Mouse (Mus musculus): ENCODE data around the gene Abhd14a. TPM values are rescaled to one million over a fixed set of nuclear protein-coding genes. Genes with fewer than 3 reads are reported as not detected.

Abhd14a gene
- polyA plus RNA-seq, 1 experiment from 2014 or later, result 82.0 TPM

DNA sequence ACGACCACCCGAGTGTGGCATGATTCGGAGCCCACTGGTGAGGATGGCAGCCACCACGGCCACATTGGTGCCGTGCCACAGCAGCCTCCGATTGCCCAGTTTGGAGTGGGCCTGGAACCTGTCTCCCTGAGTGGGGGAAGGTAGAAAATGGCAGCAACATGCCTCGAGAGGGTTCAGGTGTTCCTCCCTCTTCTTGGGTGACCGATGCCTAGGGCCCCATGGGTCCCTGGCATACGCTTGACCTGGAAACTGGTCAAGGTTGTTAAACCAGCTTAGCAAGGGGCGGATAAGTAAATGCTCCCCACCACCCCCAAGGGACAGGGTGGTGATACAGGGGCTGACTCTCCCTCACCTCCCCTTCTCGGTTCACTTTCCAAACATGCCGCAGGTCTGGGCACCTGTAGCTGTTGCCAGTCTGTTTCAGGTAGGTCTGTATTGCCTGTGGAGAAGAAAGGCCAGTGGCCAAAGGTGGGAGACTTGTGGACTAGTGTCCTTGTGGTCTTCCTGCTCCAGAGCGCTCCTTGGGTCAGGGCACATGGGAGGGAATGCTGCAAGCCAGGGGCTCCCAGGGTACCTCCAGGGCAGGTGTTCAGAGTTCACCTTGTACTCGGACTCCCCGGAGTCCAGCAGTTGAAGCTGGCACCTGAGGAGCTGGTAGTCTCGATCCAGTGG lies 25.7 kb upstream of the Abhd14a start:
- WGBS, result 90% methylated on average over 15 of the region's 16 CpGs
- Histone ChIP-seq H3K4me1 (ENCODE audit: control insufficient read depth, insufficient read depth, low read length) (peaks cover 8% of the 10 kb centered on the region), H3K9ac (ENCODE audit: low read depth, low read length) (no peak overlapping the region), H3K9me3 (replicated peaks; ENCODE audit: control insufficient read depth, low read length, poor library complexity, severe bottlenecking) (no peaks in the 10 kb centered on the region), H3K36me3 (ENCODE audit: control insufficient read depth, insufficient read depth, low read length) (no peaks in the 10 kb centered on the region), H3K4me2 (ENCODE audit: low read length) (no peak overlapping the region), H3K4me3 (ENCODE audit: low read depth, low read length) (no peak overlapping the region), H3K27me3 (ENCODE audit: control insufficient read depth, insufficient read depth, low read depth, low read length) (0 out of 2 replicates have a peak, but pooled peaks cover 3% of the 10 kb centered on the region), H3K27ac (ENCODE audit: low read length) (no peak overlapping the region)
- ATAC-seq, result no peak

DNA sequence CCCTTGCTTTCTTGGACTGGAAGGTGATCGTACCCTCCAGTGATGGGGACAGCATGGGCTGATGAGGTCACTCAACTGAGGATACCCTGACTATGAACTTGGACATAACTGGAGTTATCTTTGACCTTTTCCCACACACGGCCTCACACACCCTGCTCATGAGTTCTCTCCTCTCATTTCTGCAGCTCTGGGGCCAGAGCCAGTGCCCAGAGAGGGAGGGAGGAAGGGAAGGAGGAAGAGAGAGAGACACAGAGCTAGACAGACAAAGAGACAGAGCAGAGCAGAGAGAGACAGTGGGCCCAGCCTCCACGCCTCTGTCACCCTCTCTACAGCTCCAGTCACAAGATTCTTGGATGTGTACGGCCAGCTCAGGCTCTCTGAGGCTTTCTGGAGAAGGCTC lies 24.8 kb upstream of the Abhd14a start:
- H3K4me3 ChIP-seq (ENCODE audit: low read depth, low read length), result no peak overlapping the region
- H3K9me3 ChIP-seq (replicated peaks; ENCODE audit: control insufficient read depth, low read length, poor library complexity, severe bottlenecking), result no peaks in the 10 kb centered on the region
- WGBS, result 68% methylated on average over 4 of the region's 4 CpGs
- H3K4me2 ChIP-seq (ENCODE audit: low read length), result no peak overlapping the region
- no peak overlapping the region for H3K9ac ChIP-seq (ENCODE audit: low read depth, low read length)
- no peak for ATAC-seq
- H3K27ac ChIP-seq (ENCODE audit: low read length), result no peak overlapping the region
- H3K4me1 ChIP-seq (ENCODE audit: control insufficient read depth, insufficient read depth, low read length), result 0 out of 2 replicates have a peak, but pooled peaks cover 2% of the 10 kb centered on the region
- H3K36me3 ChIP-seq (ENCODE audit: control insufficient read depth, insufficient read depth, low read length), result no peaks in the 10 kb centered on the region
- H3K27me3 ChIP-seq (ENCODE audit: control insufficient read depth, insufficient read depth, low read depth, low read length), result 0 out of 2 replicates have a peak, but pooled peaks cover 3% of the 10 kb centered on the region

DNA sequence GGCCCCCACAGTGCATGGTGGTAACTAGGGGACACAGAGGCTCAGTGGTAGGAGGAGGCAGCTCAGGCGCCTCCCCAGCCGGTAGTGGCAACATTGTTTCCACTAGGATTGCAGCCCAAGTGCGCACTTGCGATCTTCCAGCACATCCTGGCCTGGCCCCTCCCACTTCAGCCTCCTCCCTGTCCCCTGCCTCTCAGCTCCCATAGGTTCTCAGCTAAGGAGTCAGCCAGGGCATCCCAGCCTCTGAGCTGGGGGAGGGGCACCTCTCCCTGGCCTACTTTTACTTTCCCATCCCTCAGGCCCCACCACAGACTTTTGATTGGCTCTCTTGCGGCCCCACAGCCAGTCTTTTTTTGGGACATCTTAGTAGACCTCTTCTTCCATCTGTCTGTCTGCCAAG lies 24.4 kb upstream of the Abhd14a start:
- 17% methylated on average over 5 of the region's 5 CpGs for WGBS
- Histone ChIP-seq H3K4me1 (ENCODE audit: control insufficient read depth, insufficient read depth, low read length) (0 out of 2 replicates have a peak, but pooled peaks cover 2% of the 10 kb centered on the region), H3K4me2 (ENCODE audit: low read length) (no peak overlapping the region), H3K36me3 (ENCODE audit: control insufficient read depth, insufficient read depth, low read length) (no peaks in the 10 kb centered on the region), H3K9me3 (replicated peaks; ENCODE audit: control insufficient read depth, low read length, poor library complexity, severe bottlenecking) (no peaks in the 10 kb centered on the region), H3K9ac (ENCODE audit: low read depth, low read length) (no peak overlapping the region), H3K27ac (ENCODE audit: low read length) (no peak overlapping the region), H3K4me3 (ENCODE audit: low read depth, low read length) (no peak overlapping the region), H3K27me3 (ENCODE audit: control insufficient read depth, insufficient read depth, low read depth, low read length) (0 out of 2 replicates have a peak, but pooled peaks cover 3% of the 10 kb centered on the region)
- ATAC-seq, result no peak

DNA sequence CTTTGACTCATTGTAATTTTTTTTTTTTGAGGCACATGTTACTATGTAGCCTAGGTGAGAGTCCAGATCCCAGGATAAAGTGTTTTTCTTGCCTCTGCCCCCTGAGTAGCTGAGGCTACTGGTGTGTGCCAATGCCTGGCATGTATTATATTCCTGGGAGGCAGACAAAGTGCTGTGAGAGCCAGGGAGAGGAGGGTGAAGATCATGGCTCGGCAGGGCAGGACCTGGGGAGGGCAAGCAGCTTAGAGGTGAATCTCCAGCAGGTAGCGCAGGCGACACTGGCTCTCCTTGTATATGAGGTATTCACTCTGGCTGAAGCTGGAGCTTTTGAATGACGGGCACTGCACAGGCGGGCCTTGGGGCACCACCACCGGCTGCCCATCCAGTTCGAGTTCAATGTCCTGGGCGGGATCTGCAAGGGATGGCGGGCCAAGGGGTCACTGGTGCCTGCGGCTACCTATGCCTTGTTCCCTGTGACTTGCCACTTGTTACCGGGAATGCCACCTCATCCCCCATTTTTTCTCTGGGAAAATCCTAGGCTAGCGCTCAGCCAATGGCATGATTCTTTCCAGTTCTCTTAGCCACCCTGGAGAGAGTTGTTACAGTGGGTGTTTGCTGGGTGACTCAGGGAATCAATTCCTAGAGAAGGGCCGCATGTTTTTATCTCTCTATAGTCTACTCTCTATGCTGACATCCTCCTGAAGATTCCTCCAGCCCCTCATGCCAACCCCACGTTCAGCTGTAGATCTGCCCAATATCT lies 23.7 kb upstream of the Abhd14a start:
- Histone ChIP-seq H3K27me3 (ENCODE audit: control insufficient read depth, insufficient read depth, low read depth, low read length) (0 out of 2 replicates have a peak, but pooled peaks cover 3% of the 10 kb centered on the region), H3K4me1 (ENCODE audit: control insufficient read depth, insufficient read depth, low read length) (no peaks in the 10 kb centered on the region), H3K4me3 (ENCODE audit: low read depth, low read length) (no peak overlapping the region), H3K27ac (ENCODE audit: low read length) (no peak overlapping the region), H3K9me3 (replicated peaks; ENCODE audit: control insufficient read depth, low read length, poor library complexity, severe bottlenecking) (no peaks in the 10 kb centered on the region), H3K36me3 (ENCODE audit: control insufficient read depth, insufficient read depth, low read length) (no peaks in the 10 kb centered on the region), H3K4me2 (ENCODE audit: low read length) (no peak overlapping the region), H3K9ac (ENCODE audit: low read depth, low read length) (no peak overlapping the region)
- ATAC-seq, result no peak
- WGBS, result 60% methylated on average over 14 of the region's 14 CpGs

DNA sequence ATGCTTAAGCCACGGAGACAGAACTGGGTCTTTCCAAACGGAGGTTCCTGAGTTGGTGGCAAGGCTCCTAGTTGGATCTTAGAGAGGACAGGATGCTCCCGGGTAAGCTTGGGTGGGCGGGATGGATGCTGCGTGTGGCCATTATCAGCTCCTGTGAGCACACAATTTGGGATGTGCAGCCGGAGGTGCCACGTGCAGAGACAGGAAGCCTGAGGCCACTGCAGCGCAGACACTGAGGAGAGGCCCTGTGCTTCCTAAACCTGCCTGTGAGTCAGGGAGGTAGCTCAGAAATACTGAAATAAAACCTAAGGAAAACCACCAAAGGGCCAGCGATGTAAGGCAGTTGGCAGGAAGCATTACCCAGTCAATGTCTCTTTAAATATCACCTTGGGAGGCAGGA lies 22.3 kb upstream of the Abhd14a start:
- 77% methylated on average over 9 of the region's 9 CpGs for WGBS
- Histone ChIP-seq H3K9me3 (replicated peaks; ENCODE audit: control insufficient read depth, low read length, poor library complexity, severe bottlenecking) (no peaks in the 10 kb centered on the region), H3K27me3 (ENCODE audit: control insufficient read depth, insufficient read depth, low read depth, low read length) (0 out of 2 replicates have a peak, but pooled peaks cover 3% of the 10 kb centered on the region), H3K9ac (ENCODE audit: low read depth, low read length) (no peak overlapping the region), H3K4me3 (ENCODE audit: low read depth, low read length) (no peak overlapping the region), H3K27ac (ENCODE audit: low read length) (no peak overlapping the region), H3K4me1 (ENCODE audit: control insufficient read depth, insufficient read depth, low read length) (peaks cover 8% of the 10 kb centered on the region; the same call in 1 of the 2 replicates), H3K36me3 (ENCODE audit: control insufficient read depth, insufficient read depth, low read length) (no peaks in the 10 kb centered on the region), H3K4me2 (ENCODE audit: low read length) (no peak overlapping the region)
- ATAC-seq, result no peak

DNA sequence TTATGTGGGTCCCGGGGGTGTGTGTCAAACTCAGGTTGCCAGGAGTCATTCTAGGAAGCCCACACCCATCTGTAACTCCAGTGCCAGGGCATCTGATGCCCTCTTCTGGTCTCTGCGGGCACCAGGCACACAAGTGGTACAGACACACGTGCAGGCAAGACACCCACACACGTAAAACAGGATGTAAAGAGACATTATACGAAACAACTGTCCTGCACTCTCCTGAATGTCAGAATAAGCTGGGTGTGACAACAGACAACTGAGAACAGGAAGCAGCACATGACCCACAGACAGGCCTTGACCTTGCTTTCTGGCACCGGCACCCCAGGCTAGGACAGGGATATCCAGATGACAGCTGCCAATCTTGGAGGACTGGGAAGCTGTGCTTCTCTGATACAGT lies 21.8 kb upstream of the Abhd14a start:
- 77% methylated on average over 6 of the region's 6 CpGs for WGBS
- Histone ChIP-seq H3K9ac (ENCODE audit: low read depth, low read length) (no peak overlapping the region), H3K4me2 (ENCODE audit: low read length) (no peak overlapping the region), H3K4me1 (ENCODE audit: control insufficient read depth, insufficient read depth, low read length) (peaks cover 12% of the 10 kb centered on the region; the same call in 1 of the 2 replicates), H3K36me3 (ENCODE audit: control insufficient read depth, insufficient read depth, low read length) (no peaks in the 10 kb centered on the region), H3K4me3 (ENCODE audit: low read depth, low read length) (no peak overlapping the region), H3K9me3 (replicated peaks; ENCODE audit: control insufficient read depth, low read length, poor library complexity, severe bottlenecking) (no peaks in the 10 kb centered on the region), H3K27me3 (ENCODE audit: control insufficient read depth, insufficient read depth, low read depth, low read length) (0 out of 2 replicates have a peak, but pooled peaks cover 3% of the 10 kb centered on the region), H3K27ac (ENCODE audit: low read length) (no peak overlapping the region)
- no peak for ATAC-seq

DNA sequence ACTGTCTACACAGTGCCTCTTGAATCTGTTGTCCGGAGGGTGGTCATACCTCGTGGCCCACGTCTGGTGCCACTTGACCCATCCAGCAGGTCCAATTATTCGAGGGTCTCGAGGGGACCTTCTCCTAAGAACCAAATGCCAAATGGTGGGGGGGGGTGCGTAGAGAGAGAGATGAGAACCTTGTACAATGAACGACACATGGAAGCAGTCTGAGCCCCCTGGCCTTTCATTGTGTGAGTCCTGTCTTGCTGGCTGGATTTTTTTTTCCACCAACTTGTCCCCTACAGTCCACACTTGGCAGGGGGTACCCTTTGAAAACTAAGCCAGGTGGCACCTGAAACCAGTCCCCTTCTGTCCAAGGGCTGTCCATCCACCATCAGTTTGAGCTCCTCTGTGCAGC lies 20.3 kb upstream of the Abhd14a start:
- WGBS, result 88% methylated on average over 7 of the region's 7 CpGs
- no peak for ATAC-seq
- Histone ChIP-seq H3K4me2 (ENCODE audit: low read length) (no peak overlapping the region), H3K4me1 (ENCODE audit: control insufficient read depth, insufficient read depth, low read length) (peaks cover 12% of the 10 kb centered on the region; the same call in 1 of the 2 replicates), H3K27me3 (ENCODE audit: control insufficient read depth, insufficient read depth, low read depth, low read length) (0 out of 2 replicates have a peak, but pooled peaks cover 3% of the 10 kb centered on the region), H3K4me3 (ENCODE audit: low read depth, low read length) (no peak overlapping the region), H3K9me3 (replicated peaks; ENCODE audit: control insufficient read depth, low read length, poor library complexity, severe bottlenecking) (no peaks in the 10 kb centered on the region), H3K9ac (ENCODE audit: low read depth, low read length) (no peak overlapping the region), H3K36me3 (ENCODE audit: control insufficient read depth, insufficient read depth, low read length) (peaks cover 11% of the 10 kb centered on the region), H3K27ac (ENCODE audit: low read length) (no peak overlapping the region)

DNA sequence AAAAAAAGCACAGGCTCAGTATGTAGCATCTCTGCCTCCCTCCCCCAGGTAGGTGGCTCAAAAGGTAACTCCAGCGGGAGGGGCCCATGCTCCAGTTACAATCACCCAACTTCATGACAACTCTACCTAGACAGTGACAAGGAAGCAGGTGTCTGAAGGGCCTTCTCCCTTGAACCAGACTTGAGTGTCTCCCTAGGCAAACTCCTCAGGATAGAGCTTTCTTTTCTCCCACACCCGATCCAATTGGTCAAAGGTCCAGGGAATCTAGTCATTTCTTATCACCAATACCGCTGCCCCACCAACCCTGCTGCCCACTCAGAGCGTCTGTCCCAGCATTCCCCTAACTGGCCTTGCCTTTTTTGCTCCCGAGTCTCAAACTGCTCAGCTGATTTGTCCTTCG lies 19.2 kb upstream of the Abhd14a start:
- H3K36me3 ChIP-seq (ENCODE audit: control insufficient read depth, insufficient read depth, low read length), result peaks cover 13% of the 10 kb centered on the region
- H3K9ac ChIP-seq (ENCODE audit: low read depth, low read length), result no peak overlapping the region
- peaks cover 12% of the 10 kb centered on the region; the same call in 1 of the 2 replicates for H3K4me1 ChIP-seq (ENCODE audit: control insufficient read depth, insufficient read depth, low read length)
- 0 out of 2 replicates have a peak, but pooled peaks cover 3% of the 10 kb centered on the region for H3K27me3 ChIP-seq (ENCODE audit: control insufficient read depth, insufficient read depth, low read depth, low read length)
- 94% methylated on average over 6 of the region's 6 CpGs for WGBS
- H3K4me3 ChIP-seq (ENCODE audit: low read depth, low read length), result no peak overlapping the region
- ATAC-seq, result no peak
- H3K9me3 ChIP-seq (replicated peaks; ENCODE audit: control insufficient read depth, low read length, poor library complexity, severe bottlenecking), result no peaks in the 10 kb centered on the region
- no peak overlapping the region for H3K27ac ChIP-seq (ENCODE audit: low read length)
- H3K4me2 ChIP-seq (ENCODE audit: low read length), result no peak overlapping the region

All from midbrain, embryonic 16.5 days (tissue).